Mouse (Mus musculus): Measurements from ENCODE around the gene Agpat2. TPM values are rescaled to one million over a fixed set of nuclear protein-coding genes. Genes with fewer than 3 reads are reported as not detected.
A peak's percentile ranks its signal among the peaks of the same experiment; 100 is the strongest.

The Agpat2 gene
- polyA plus RNA-seq, 1 experiment from 2014 or later = 215 TPM

GRCm38 (mm10) chr2:26594934-26595724, 9.1 kb downstream of the Agpat2 start:
- Histone ChIP-seq H3K4me1 (ENCODE audit: insufficient read depth) (peaks cover 44% of the 10 kb centered on the region), H3K27me3 (ENCODE audit: insufficient read depth, low read length) (no peaks in the 10 kb centered on the region), H3K4me2 (ENCODE audit: low read depth, low read length) (0 out of 2 replicates have a peak overlapping the region, but pooled peaks have one; percentile 1), H3K9ac (replicated peaks) (0 out of 2 replicates have a peak overlapping the region, but pooled peaks have one; percentile 30), H3K4me3 (ENCODE audit: low read depth, low read length) (no peak overlapping the region), H3K36me3 (replicated peaks; ENCODE audit: insufficient read depth, low read length) (peaks cover 34% of the 10 kb centered on the region), H3K9me3 (ENCODE audit: low read length) (no peaks in the 10 kb centered on the region), H3K27ac (ENCODE audit: low read depth) (peak overlapping the region; percentile 76)
- 57% methylated on average over 6 of the region's 6 CpGs for WGBS (ENCODE audit: insufficient replicate concordance)
- TF ChIP-seq EP300 (IDR thresholded peaks at IDR 0.05; ENCODE audit: low read depth) (no peak), CTCF (IDR thresholded peaks at IDR 0.05; ENCODE audit: low read depth) (no peak)
- DNase-seq (no peak), ATAC-seq (peak; percentile 43)

DNA sequence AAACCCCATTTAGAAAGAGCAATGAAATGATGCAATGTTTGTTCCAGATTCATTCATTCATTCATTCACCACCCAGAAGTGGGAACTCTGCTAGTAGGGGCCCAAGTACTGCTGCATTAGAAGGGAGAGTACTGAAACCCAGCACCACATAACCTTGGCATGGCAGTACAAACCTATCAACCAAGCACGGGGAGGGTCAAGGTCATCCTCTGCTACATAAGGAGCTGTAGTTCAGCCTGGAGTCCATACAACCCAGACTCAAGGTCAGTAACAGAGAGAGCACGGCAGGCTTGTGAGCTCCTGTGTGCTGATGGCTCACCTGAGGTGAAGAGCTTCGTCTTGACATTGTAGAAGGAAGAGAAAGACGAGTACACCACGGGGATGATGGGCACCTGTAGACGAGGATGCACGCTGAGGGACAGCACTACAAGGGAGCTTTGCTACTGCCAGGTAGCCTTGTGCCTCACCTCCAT, 9.7 kb downstream of the Agpat2 start:
- Histone ChIP-seq H3K9me3 (ENCODE audit: low read length) (no peaks in the 10 kb centered on the region), H3K27me3 (ENCODE audit: insufficient read depth, low read length) (no peaks in the 10 kb centered on the region), H3K9ac (replicated peaks) (no peak overlapping the region), H3K4me1 (ENCODE audit: insufficient read depth) (peaks cover 39% of the 10 kb centered on the region), H3K4me2 (ENCODE audit: low read depth, low read length) (no peak overlapping the region), H3K27ac (ENCODE audit: low read depth) (peak overlapping the region; percentile 76; the same call in 1 of the 2 replicates), H3K4me3 (ENCODE audit: low read depth, low read length) (no peak overlapping the region), H3K36me3 (replicated peaks; ENCODE audit: insufficient read depth, low read length) (peaks cover 34% of the 10 kb centered on the region)
- no peak for TF ChIP-seq EP300 (IDR thresholded peaks at IDR 0.05; ENCODE audit: low read depth)
- no peak for TF ChIP-seq CTCF (IDR thresholded peaks at IDR 0.05; ENCODE audit: low read depth)
- ATAC-seq (no peak), DNase-seq (no peak)
- WGBS (ENCODE audit: insufficient replicate concordance) = 66% methylated on average over 7 of the region's 7 CpGs

DNA sequence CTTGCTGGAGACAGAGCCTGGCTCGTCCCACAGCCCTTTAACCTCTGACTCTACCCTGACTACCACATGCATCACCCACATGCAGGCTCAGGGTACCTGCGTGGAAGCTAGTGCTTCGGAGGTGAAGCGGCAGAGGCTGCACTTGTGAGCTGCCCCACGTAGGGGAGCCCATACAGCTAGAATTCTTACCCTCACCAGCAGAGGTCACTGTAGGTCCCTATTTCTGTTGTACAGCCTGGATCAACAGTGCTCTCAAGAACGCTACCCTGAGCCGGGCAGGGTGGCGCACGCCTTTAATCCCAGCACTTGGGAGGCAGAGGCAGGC, 10.2 kb downstream of the Agpat2 start:
- DNase-seq = peak; percentile 67
- TF ChIP-seq EP300 (IDR thresholded peaks at IDR 0.05; ENCODE audit: low read depth) (no peak), CTCF (IDR thresholded peaks at IDR 0.05; ENCODE audit: low read depth) (peak; percentile 70)
- Histone ChIP-seq H3K4me2 (ENCODE audit: low read depth, low read length) (no peak overlapping the region), H3K36me3 (replicated peaks; ENCODE audit: insufficient read depth, low read length) (peaks cover 34% of the 10 kb centered on the region), H3K27ac (ENCODE audit: low read depth) (no peak overlapping the region), H3K4me1 (ENCODE audit: insufficient read depth) (peaks cover 37% of the 10 kb centered on the region), H3K9ac (replicated peaks) (no peak overlapping the region), H3K4me3 (ENCODE audit: low read depth, low read length) (no peak overlapping the region), H3K9me3 (ENCODE audit: low read length) (no peaks in the 10 kb centered on the region), H3K27me3 (ENCODE audit: insufficient read depth, low read length) (no peaks in the 10 kb centered on the region)
- WGBS (ENCODE audit: insufficient replicate concordance) = 47% methylated on average over 9 of the region's 9 CpGs
- ATAC-seq = peak; percentile 22

GRCm38 (mm10) chr2:26593211-26594021, 10.8 kb downstream of the Agpat2 start:
- 58% methylated on average over 9 of the region's 9 CpGs for WGBS (ENCODE audit: insufficient replicate concordance)
- Histone ChIP-seq H3K4me1 (ENCODE audit: insufficient read depth) (peaks cover 32% of the 10 kb centered on the region), H3K27me3 (ENCODE audit: insufficient read depth, low read length) (no peaks in the 10 kb centered on the region), H3K27ac (ENCODE audit: low read depth) (no peak overlapping the region), H3K4me3 (ENCODE audit: low read depth, low read length) (no peak overlapping the region), H3K36me3 (replicated peaks; ENCODE audit: insufficient read depth, low read length) (peaks cover 34% of the 10 kb centered on the region), H3K9ac (replicated peaks) (no peak overlapping the region), H3K9me3 (ENCODE audit: low read length) (no peaks in the 10 kb centered on the region), H3K4me2 (ENCODE audit: low read depth, low read length) (no peak overlapping the region)
- 0 out of 2 replicates have a peak, but pooled peaks have one; percentile 1 for ATAC-seq
- DNase-seq = no peak
- no peak for TF ChIP-seq CTCF (IDR thresholded peaks at IDR 0.05; ENCODE audit: low read depth)
- TF ChIP-seq EP300 (IDR thresholded peaks at IDR 0.05; ENCODE audit: low read depth) = no peak

DNA sequence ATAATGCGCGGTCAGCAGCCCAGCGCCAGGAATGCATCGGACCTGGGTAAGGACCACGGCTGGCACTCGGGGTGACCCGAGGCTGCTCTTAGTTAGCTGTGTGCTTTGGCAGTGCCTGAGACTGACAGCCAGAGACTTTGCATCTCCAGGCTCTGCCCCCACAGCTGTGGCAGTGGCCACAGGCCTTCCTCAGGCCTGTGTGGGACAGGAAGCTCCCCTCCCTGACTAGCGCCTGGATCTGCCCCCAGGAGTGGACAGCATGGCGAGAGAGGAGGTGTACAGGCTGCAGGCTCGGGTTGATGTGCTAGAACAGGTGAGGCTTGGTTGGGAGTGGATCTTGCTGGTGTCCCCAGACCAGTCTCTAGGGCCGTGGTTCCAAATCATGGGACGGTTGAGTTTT, 12.8 kb downstream of the Agpat2 start:
- H3K4me1 ChIP-seq (ENCODE audit: insufficient read depth) = peaks cover 22% of the 10 kb centered on the region
- H3K9me3 ChIP-seq (ENCODE audit: low read length) = no peaks in the 10 kb centered on the region
- no peaks in the 10 kb centered on the region for H3K27me3 ChIP-seq (ENCODE audit: insufficient read depth, low read length)
- TF ChIP-seq CTCF (IDR thresholded peaks at IDR 0.05; ENCODE audit: low read depth) = no peak
- no peak for TF ChIP-seq EP300 (IDR thresholded peaks at IDR 0.05; ENCODE audit: low read depth)
- H3K36me3 ChIP-seq (replicated peaks; ENCODE audit: insufficient read depth, low read length) = peaks cover 26% of the 10 kb centered on the region
- no peak for ATAC-seq
- H3K9ac ChIP-seq (replicated peaks) = no peak overlapping the region
- no peak for DNase-seq
- no peak overlapping the region for H3K4me2 ChIP-seq (ENCODE audit: low read depth, low read length)
- H3K27ac ChIP-seq (ENCODE audit: low read depth) = no peak overlapping the region
- H3K4me3 ChIP-seq (ENCODE audit: low read depth, low read length) = no peak overlapping the region
- 78% methylated on average over 12 of the region's 12 CpGs for WGBS (ENCODE audit: insufficient replicate concordance)

DNA sequence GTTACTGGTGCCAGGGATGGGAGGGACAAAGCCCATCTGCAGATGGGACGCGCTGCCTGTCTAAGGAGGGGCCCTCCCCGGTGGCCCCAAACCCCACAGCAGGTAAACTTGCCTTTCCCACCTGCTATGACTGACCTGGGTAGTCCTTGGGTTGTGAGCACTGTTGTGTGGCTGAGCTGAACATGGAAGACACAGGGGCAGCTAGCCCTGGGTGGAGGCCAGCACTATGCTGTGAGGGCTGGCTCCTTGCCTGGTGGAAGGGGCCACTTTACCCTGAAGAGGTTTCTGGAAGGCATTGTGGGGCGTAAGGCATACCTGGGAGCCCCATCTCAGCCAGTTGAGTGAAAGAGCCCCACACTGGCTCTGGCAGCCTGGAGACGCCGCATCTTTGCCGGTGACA, 13.3 kb downstream of the Agpat2 start:
- ATAC-seq = no peak
- Histone ChIP-seq H3K9me3 (ENCODE audit: low read length) (no peaks in the 10 kb centered on the region), H3K4me1 (ENCODE audit: insufficient read depth) (peaks cover 22% of the 10 kb centered on the region), H3K27me3 (ENCODE audit: insufficient read depth, low read length) (no peaks in the 10 kb centered on the region), H3K4me2 (ENCODE audit: low read depth, low read length) (no peak overlapping the region), H3K9ac (replicated peaks) (no peak overlapping the region), H3K36me3 (replicated peaks; ENCODE audit: insufficient read depth, low read length) (peaks cover 22% of the 10 kb centered on the region), H3K27ac (ENCODE audit: low read depth) (no peak overlapping the region), H3K4me3 (ENCODE audit: low read depth, low read length) (no peak overlapping the region)
- WGBS (ENCODE audit: insufficient replicate concordance) = 82% methylated on average over 7 of the region's 7 CpGs
- TF ChIP-seq CTCF (IDR thresholded peaks at IDR 0.05; ENCODE audit: low read depth) (no peak), EP300 (IDR thresholded peaks at IDR 0.05; ENCODE audit: low read depth) (no peak)
- no peak for DNase-seq
